Mouse (Mus musculus) Patski (cell line): ENCODE measurements at regions not wholly inside any gene's neighbourhood (a gene's known extent, or its start where the extent isn't known, plus 50 kb on each side); places are given as distances from the start of the nearest gene placed in this dataset.

Experiments used
- ATAC-seq: fragments of 100-300 bp; one replicate; pipeline ENCODE4 v1.8.0; 2021
- CTCF ChIA-PET: fragments of 350-600 bp; sonication (Branson Sonifier 250); formaldehyde crosslinking; loops from one replicate; lab custom pipeline; 2022; ENCODE audit warnings: inconsistent platforms; lab: Charles Lee
- POLR2A ChIA-PET: fragments of 350-600 bp; sonication (Branson Sonifier 250); formaldehyde crosslinking; loops from one replicate; lab custom pipeline; 2022; ENCODE audit warnings: antibody characterized with exemption, inconsistent platforms; lab: Charles Lee
- DNase-seq: peaks from one replicate; pipeline ENCODE4 v3.0.0-alpha.2; 2011; ENCODE audit warnings: low read depth, low spot score
- H3K27me3 ChIP-seq: fragments of 371-371 bp; one replicate; pipeline ENCODE4 v1.5.1; 2021
- CTCF ChIP-seq: fragments of 100-300 bp; IDR thresholded peaks from one replicate; pipeline ENCODE4 v1.5.1; 2021
- in situ Hi-C: fragments of 300-500 bp; cut with MboI; formaldehyde crosslinking; loops from 3 replicates; pipeline ENCODE4 v1.11.1; 2018; ENCODE audit warnings: low pct_unique_long_range_greater_than_20kb, mixed read lengths

DNA sequence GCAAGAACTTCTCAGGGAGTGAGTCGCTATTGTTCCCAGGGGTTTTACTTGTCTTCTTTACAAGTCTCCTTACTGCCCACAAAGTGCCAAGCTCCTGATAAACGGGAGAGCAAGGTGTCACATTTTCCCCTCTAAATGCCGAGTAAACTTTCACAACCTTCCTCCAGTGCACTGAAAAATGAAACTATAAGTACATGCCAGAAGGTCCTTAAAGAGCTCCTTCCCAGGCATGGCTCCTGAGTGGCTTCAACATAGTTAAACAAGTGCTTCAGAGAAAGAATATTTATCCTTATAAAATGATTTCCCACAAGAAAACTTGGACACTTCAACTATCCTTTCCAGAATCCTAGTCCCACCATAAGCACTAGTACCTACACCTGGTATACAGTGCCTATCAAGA, 329.6 kb downstream of the Rps29 start:
- no peak for DNase-seq
- no peak for TF ChIP-seq CTCF
- POLR2A ChIA-PET, result no interaction called here
- in situ Hi-C loops, result no loop called here
- ATAC-seq, result no peak
- CTCF ChIA-PET, result no interaction called here
- H3K27me3 ChIP-seq, result no peaks in the 10 kb centered on the region

DNA sequence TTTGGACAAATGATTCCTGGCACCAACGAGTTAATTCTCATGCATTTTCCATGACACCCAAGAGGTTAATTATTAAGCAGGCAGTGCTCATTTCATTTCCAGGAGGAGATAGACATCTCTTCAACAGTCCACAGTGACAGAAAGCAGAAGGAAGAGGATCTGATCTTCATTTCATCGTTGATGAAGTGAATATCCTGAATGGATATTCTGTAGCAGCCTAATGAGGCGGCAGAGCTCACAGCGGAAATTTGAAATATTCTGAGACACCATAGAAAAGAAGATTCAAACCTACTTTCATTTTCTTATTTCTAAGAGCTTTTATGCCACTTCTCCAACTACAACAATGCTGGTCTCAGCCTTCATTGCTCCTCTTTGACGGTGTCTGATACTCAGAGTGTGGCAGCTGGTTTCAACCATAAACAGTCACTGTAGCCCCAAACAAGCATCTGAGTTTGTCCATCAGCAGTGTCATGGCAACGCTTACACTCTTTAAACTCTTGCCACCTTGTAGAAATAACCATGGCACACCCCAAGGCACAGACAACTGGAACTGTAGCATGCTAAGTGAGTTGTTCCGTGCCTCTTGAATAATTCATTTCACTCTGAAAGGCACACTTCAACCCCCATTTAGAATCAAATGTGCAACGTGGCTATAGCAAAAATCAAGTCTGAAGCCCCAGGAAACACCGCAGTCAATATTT, 331.3 kb downstream of the Rps29 start:
- ChIA-PET POLR2A (no interaction called here), CTCF (no interaction called here)
- TF ChIP-seq CTCF, result no peak
- no peaks in the 10 kb centered on the region for H3K27me3 ChIP-seq
- DNase-seq, result no peak
- ATAC-seq, result no peak
- in situ Hi-C loops, result no loop called here

DNA sequence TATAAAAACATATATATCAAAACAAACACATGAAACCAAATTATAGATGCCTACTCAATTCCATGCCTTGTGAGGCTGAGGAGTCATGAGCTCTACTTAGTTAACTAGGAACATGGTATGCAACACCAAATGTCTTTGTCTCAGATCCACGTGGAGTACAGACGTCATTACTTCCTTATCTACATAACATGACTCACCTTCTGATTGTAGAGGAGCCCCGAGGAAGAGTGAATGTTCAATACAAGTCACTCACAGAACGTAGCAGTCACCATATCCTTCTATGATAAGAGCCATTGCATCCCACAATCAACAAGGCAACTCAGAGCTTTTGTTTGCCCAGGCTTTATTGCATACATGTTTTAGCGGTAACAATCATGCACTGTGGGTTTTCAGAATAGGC, 364.6 kb downstream of the Rps29 start:
- DNase-seq (no peak), ATAC-seq (no peak)
- no peaks in the 10 kb centered on the region for H3K27me3 ChIP-seq
- POLR2A ChIA-PET, result no interaction called here
- in situ Hi-C loops, result no loop called here
- TF ChIP-seq CTCF, result no peak
- CTCF ChIA-PET, result interaction anchor here (0.8 kb wide), 1 partner anchor 16 kb away, joined by 3 read pairs; no protein-coding TSS in a partner anchor

DNA sequence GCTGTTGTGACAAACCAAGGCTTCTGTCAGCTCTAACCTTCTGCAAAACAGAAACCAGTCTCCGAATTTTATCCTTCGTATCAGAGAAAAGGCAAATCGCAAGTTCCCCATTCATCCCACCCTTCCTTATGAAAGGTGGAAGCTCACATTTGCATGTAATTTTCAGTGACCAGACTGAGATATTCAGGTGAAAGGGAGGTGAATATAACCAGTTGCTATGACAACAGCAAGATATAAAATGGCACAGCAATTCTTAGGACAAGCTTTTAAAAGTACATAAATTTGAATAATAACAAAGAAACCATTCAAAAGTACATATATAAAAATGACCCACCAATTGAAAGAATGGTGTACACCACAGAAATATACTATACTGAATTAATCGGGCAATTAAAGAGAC, 375.4 kb downstream of the Rps29 start:
- ChIA-PET CTCF (no interaction called here), POLR2A (no interaction called here)
- no peak for TF ChIP-seq CTCF
- in situ Hi-C loops, result no loop called here
- ATAC-seq (no peak), DNase-seq (no peak)
- no peaks in the 10 kb centered on the region for H3K27me3 ChIP-seq

DNA sequence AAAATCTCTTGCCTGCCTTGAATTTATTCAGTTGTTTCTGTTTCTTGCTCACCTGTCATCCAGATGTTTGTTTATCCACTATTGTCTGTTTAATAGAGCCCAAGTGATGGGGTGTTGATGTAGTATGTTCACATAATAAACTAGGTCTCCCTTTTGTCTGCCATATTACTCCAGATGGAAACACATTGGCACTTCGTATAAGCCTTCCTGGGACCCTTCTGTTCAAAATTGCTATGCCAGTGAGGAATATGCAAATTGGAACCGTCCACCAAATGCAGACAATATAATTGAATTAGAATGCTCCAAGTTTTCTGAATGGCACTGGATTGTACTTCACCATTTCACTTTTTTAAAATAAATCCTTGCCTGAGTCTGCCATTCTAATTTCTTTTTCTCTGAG, 383.5 kb downstream of the Rps29 start:
- H3K27me3 ChIP-seq, result no peaks in the 10 kb centered on the region
- POLR2A ChIA-PET, result no interaction called here
- in situ Hi-C loops, result no loop called here
- TF ChIP-seq CTCF, result no peak
- ATAC-seq, result no peak
- DNase-seq, result no peak
- CTCF ChIA-PET, result no interaction called here

DNA sequence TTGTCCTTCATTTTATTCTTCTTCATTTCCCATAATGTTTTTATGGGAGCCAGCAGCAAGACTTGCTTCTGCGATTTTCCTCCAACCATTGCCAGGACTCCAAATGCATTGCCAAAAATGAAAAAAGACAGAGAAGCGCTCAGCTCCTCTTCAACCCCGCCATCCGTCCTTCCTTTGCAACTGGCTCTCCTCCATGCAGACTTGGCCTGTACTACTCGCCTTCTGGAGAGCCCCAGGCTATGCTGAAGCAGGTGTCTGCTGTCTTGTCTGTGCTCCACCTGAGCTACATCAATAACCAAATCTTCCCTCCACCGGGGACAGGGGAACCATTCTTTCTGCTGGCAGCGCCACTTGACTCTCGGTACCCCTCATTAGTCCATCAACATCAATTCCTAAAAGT, 384.2 kb downstream of the Rps29 start:
- ATAC-seq, result no peak
- TF ChIP-seq CTCF, result no peak
- H3K27me3 ChIP-seq, result no peaks in the 10 kb centered on the region
- POLR2A ChIA-PET, result no interaction called here
- in situ Hi-C loops, result no loop called here
- DNase-seq, result no peak
- CTCF ChIA-PET, result no interaction called here

DNA sequence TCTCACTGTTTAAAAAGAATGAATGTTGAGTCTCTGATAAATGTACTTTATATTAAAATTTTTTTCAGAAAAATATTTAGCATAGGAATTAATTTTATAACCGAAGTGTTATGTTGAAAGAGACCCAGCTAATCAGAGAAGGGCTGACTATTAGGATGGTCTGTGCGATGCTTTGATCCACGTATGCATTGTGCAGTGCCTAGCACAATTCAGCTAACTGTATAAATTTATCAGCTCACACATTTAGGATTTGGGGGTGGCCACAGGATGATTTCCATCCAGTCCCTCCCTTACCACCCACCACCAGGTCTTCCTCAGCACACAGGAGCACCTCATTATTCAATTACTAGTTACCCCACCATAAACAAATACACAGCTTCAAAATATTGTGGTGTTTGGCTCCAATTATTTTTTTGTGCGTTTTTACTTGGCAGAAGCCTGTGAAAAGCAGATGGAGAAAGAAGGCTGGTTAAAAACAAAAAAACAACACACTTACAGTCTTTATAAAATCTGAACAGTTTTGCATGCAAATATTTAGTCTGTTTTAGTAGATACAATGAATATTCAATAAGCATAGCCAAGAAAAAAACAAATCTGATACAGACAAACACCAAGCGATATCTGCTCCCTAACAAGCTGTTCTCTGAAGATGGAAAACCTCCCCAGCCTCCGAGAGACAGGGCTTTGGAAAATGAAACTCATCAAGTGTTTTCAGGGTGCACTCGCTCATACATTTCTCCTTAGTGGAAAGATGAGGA, 400.5 kb downstream of the Rps29 start:
- no peak for ATAC-seq
- ChIA-PET CTCF (no interaction called here), POLR2A (no interaction called here)
- no peaks in the 10 kb centered on the region for H3K27me3 ChIP-seq
- no peak for TF ChIP-seq CTCF
- in situ Hi-C loops, result no loop called here
- no peak for DNase-seq

DNA sequence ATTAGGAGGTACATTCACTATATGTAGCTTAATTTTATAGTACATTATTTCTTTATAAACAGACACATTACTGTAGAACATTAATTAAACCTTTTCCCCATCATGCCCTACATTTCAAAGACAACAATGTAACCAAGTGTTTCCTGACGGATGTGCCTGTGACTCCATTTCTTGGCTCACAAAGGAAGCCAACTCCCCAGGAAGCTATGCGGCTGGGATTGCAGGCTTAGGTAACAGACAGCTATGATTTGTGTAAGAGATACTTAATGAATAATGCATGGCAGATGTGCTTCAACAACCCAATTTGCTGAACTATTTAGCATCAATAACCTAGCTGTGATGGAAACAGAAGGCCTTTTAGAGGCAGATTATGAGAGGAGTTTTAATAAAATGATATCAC, 430.1 kb downstream of the Rps29 start:
- ChIA-PET POLR2A (no interaction called here), CTCF (no interaction called here)
- H3K27me3 ChIP-seq, result no peaks in the 10 kb centered on the region
- ATAC-seq (no peak), DNase-seq (no peak)
- in situ Hi-C loops, result no loop called here
- TF ChIP-seq CTCF, result no peak

DNA sequence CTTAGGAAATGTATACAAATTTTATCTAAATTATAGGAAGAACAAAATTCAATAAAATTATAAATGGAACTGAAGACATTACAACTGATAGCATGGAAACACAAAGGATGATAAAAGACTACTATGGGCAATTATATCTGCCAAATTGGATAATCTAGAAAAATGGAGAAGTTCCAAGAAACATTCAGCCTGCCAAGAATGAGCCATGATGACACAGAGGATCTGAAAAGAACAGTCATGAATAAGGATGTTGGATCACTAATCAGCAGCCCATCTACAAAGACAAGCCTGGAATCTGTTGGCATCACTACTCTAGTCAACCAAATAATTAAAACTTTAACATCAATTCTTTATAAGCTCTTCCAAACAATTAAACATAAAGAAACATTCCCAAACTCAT, 440.0 kb downstream of the Rps29 start:
- in situ Hi-C loops, result no loop called here
- no peak for DNase-seq
- no peak for TF ChIP-seq CTCF
- ChIA-PET POLR2A (no interaction called here), CTCF (no interaction called here)
- H3K27me3 ChIP-seq, result no peaks in the 10 kb centered on the region
- no peak for ATAC-seq

DNA sequence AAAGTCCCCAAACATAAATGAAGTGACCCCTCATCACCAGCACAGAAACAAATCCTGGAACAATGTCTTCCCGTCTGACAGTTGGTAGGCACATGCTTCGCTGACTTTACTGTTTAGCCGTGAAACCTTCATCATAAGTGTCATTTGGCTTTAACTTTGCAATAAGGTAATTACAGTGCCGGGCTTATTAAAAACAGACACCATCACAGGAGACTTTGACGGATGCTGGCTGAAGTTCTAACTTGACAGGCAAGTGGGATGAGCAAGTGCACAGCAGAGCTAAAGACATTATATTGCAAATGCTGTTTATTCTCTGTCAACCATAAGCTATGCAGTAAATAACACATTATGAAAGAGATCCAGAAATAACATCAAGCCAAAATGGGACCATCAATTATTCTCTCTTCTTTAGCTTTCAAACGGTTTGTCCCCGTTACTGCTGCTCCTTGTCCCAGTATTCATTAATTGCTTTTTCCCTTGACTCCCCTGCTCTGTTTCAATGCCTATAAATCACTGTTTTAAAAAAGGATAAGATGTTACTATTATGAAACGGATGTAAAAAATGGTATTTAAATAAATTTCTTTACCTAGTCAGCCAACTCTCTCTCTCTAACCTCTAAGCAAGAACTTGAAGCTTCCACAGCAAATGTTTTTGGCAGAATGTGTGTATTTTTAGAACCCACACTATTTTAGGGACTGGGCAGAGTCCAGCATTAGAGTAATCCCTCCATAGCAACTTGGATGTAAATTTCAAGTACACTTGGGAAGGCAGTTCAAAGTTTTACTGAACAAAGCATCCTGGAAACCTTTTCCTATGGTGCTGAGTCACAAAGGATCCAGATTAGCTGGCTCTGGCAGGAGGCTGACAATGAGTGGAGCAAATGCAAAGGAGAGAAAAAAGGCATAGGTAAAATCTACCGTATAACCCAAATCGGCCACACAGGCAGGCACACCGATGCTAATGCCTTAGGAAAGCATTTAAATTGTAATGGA, 464.4 kb downstream of the Rps29 start:
- POLR2A ChIA-PET, result no interaction called here
- no peak for ATAC-seq
- H3K27me3 ChIP-seq, result no peaks in the 10 kb centered on the region
- CTCF ChIA-PET, result no interaction called here
- in situ Hi-C loops, result no loop called here
- TF ChIP-seq CTCF, result no peak
- DNase-seq, result no peak
